Comparison of ENCODE assay signal across 8 mouse cellular contexts in genomic region chr9:100644071-100644771, GRCm38 (mm10). TPM values are rescaled to one million over a fixed set of nuclear protein-coding genes. Genes with fewer than 3 reads are reported as not detected.
DNase-seq lines count a peak whose midpoint lies in the region; ATAC-seq lines count a peak whose summit lies in the region.

No protein-coding gene starts in this region.

- peaks cover 13% of the 10 kb centered on the region for H3K4me1 ChIP-seq in embryonic facial prominence, embryonic 13.5 days
- peaks cover 18% of the 10 kb centered on the region for H3K4me1 ChIP-seq in limb, embryonic 13.5 days
- H3K4me1 ChIP-seq in midbrain, embryonic 14.5 days (ENCODE audit: control insufficient read depth, insufficient read depth, low read length), result peaks cover 32% of the 10 kb centered on the region

- H3K4me3 ChIP-seq in embryonic facial prominence, embryonic 13.5 days, result peak overlapping the region; percentile 81
- H3K4me3 ChIP-seq in limb, embryonic 13.5 days, result peak overlapping the region; percentile 74
- peak overlapping the region; percentile 87 for H3K4me3 ChIP-seq in midbrain, embryonic 14.5 days (replicated peaks; ENCODE audit: low read depth, low read length)

- H3K27ac ChIP-seq in embryonic facial prominence, embryonic 13.5 days, result peak overlapping the region; percentile 99
- H3K27ac ChIP-seq in limb, embryonic 13.5 days, result peak overlapping the region; percentile 98
- H3K27ac ChIP-seq in midbrain, embryonic 14.5 days (replicated peaks; ENCODE audit: low read depth, low read length), result peak overlapping the region; percentile 99

- peak overlapping the region; percentile 91 for H3K9ac ChIP-seq in embryonic facial prominence, embryonic 13.5 days
- peak overlapping the region; percentile 93 for H3K9ac ChIP-seq in limb, embryonic 13.5 days
- H3K9ac ChIP-seq in midbrain, embryonic 14.5 days (replicated peaks; ENCODE audit: low read length), result peak overlapping the region; percentile 92

- peak; percentile 4; the same call in 1 of the 2 replicates for ATAC-seq in embryonic facial prominence, embryonic 13.5 days (ENCODE audit: insufficient number of reproducible peaks, insufficient read depth, low FRiP score, low TSS enrichment, low read depth)
- ATAC-seq in limb, embryonic 13.5 days (ENCODE audit: low FRiP score, low read depth), result peak; percentile 33
- peak; percentile 24 for ATAC-seq in midbrain, embryonic 14.5 days (ENCODE audit: low FRiP score, low TSS enrichment)

- no peaks in the 10 kb centered on the region for H3K9me3 ChIP-seq in embryonic facial prominence, embryonic 13.5 days
- H3K9me3 ChIP-seq in limb, embryonic 13.5 days, result no peaks in the 10 kb centered on the region
- H3K9me3 ChIP-seq in midbrain, embryonic 14.5 days (ENCODE audit: control insufficient read depth, low read length), result no peaks in the 10 kb centered on the region

- DNase-seq in 3134 (ENCODE audit: extremely low read depth, insufficient read length, low spot score), result peak; percentile 81
- DNase-seq in adrenal gland, postnatal 25 days, result peak; percentile 78
- peak; percentile 78 to 79 for DNase-seq in heart, adult 9 months (ENCODE audit: low spot score in 2 of 2)
- peak; percentile 62 for DNase-seq in kidney, adult 9 months
- DNase-seq in midbrain, embryonic 14.5 days, result peak; percentile 87
- DNase-seq in spleen, adult 18-20 months, result peak; percentile 54 to 62

- H3K36me3 ChIP-seq in embryonic facial prominence, embryonic 13.5 days, result no peaks in the 10 kb centered on the region
- H3K36me3 ChIP-seq in limb, embryonic 13.5 days, result no peaks in the 10 kb centered on the region; the same call in 1 of the 2 replicates
- no peaks in the 10 kb centered on the region for H3K36me3 ChIP-seq in midbrain, embryonic 14.5 days (ENCODE audit: control insufficient read depth, insufficient read depth, low read length)

- no peaks in the 10 kb centered on the region for H3K27me3 ChIP-seq in embryonic facial prominence, embryonic 13.5 days
- no peaks in the 10 kb centered on the region for H3K27me3 ChIP-seq in limb, embryonic 13.5 days
- H3K27me3 ChIP-seq in midbrain, embryonic 14.5 days (ENCODE audit: control insufficient read depth, insufficient read depth, low read length), result no peaks in the 10 kb centered on the region

- under 1% methylated on average over 36 of the region's 64 CpGs for WGBS in embryonic facial prominence, embryonic 13.5 days
- WGBS in limb, embryonic 13.5 days, result under 1% methylated on average over 43 of the region's 64 CpGs
- under 1% methylated on average over 58 of the region's 64 CpGs for WGBS in midbrain, embryonic 14.5 days

- peak overlapping the region; percentile 64 for H3K4me2 ChIP-seq in embryonic facial prominence, embryonic 13.5 days
- peak overlapping the region; percentile 65 for H3K4me2 ChIP-seq in limb, embryonic 13.5 days (replicated peaks)
- H3K4me2 ChIP-seq in midbrain, embryonic 14.5 days (ENCODE audit: low read length), result peak overlapping the region; percentile 68

RNA-seq across cellular contexts. Expression of gene Stag1, which starts 46.6 kb away (rescaled TPM):
- 42.4 and 42.7 TPM in 2 replicates for total RNA-seq in adrenal gland, postnatal 25 days (2021)
- 60.1 and 62.7 TPM in 2 replicates for polyA plus RNA-seq in embryonic facial prominence, embryonic 13.5 days (2015; fragmentation: Nextera tagmentation; extraction: Ambion mirVana)
- polyA plus RNA-seq in limb, embryonic 13.5 days (2015; fragmentation: Nextera tagmentation; extraction: Ambion mirVana), result 52.5 and 55.4 TPM in 2 replicates
- 41.3 and 45.2 TPM in 2 replicates for polyA plus RNA-seq in midbrain, embryonic 14.5 days (2014; fragmentation: Nextera tagmentation; extraction: Ambion mirVana)

Comparison
In these comparisons a context has a peak if more than half of its experiments do, and no peak if none do; other contexts are left out.
1. Peak in every context shown above with its lines: DNase-seq, ATAC-seq, H3K4me3 ChIP-seq and H3K27ac ChIP-seq.